Mouse (Mus musculus) liver, embryonic 14.5 days (tissue): ENCODE results near the gene Pafah1b3. TPM values are rescaled to one million over a fixed set of nuclear protein-coding genes. Genes with fewer than 3 reads are reported as not detected.

ENCODE experiments used
- ATAC-seq: fragments of 200-750 bp; cut with Nextera tagmentation; 2 replicates; pipeline ENCODE4 v1.8.0; 2017; ENCODE audit warnings: moderate number of reproducible peaks, mild to moderate bottlenecking, moderate library complexity; ENCODE audit not compliant: insufficient read depth
- DNase-seq, 3 experiments: peaks; one replicate each; pipeline ENCODE4 v3.0.0-alpha.2; 2012 to 2013; ENCODE audit warnings: low read depth in 3 of 3, low spot score in 3 of 3
- H3K27ac ChIP-seq: fragments of 300-500 bp; sonication (generic); 2 replicates; pipeline ENCODE4 v1.5.1; 2014; ENCODE audit warnings: moderate library complexity, mild to moderate bottlenecking, control low read depth, inconsistent platforms
- H3K27me3 ChIP-seq: fragments of 300-500 bp; sonication (generic); 2 replicates; pipeline ENCODE4 v1.6.1; 2014; ENCODE audit warnings: mild to moderate bottlenecking, low read length, moderate library complexity; ENCODE audit not compliant: control insufficient read depth, insufficient read depth
- H3K36me3 ChIP-seq: fragments of 300-500 bp; sonication (generic); replicated peaks from 2 replicates; pipeline ENCODE4 v1.6.1; 2014; ENCODE audit warnings: low read depth; ENCODE audit not compliant: control insufficient read depth, insufficient read depth
- H3K4me1 ChIP-seq, 2 experiments: fragments of 200-500 bp in 1 of 2; fragments of 300-500 bp in 1 of 2; sonication (generic) in 1 of 2; replicated peaks; 2 replicates each; pipeline ENCODE4 v1.6.1; 2012 to 2014; ENCODE audit warnings: antibody characterized with exemption in 1 of 2, inconsistent platforms in 1 of 2, low read length in 1 of 2; ENCODE audit not compliant: control insufficient read depth in 2 of 2, insufficient read depth in 2 of 2
- H3K4me2 ChIP-seq: fragments of 300-500 bp; sonication (generic); 2 replicates; pipeline ENCODE4 v1.6.1; 2014; ENCODE audit warnings: low read depth, mild to moderate bottlenecking, control low read depth, moderate library complexity
- H3K4me3 ChIP-seq, 2 experiments: fragments of 200-500 bp in 1 of 2; fragments of 300-500 bp in 1 of 2; sonication (generic) in 1 of 2; 2 replicates each; pipeline ENCODE4 v1.5.1; 2012 to 2014; ENCODE audit warnings: low read depth in 2 of 2, low read length in 2 of 2, mild to moderate bottlenecking in 2 of 2, control low read depth in 1 of 2, inconsistent platforms in 1 of 2, moderate library complexity in 1 of 2; ENCODE audit not compliant: insufficient read depth in 1 of 2
- H3K9ac ChIP-seq: fragments of 300-500 bp; sonication (generic); replicated peaks from 2 replicates; pipeline ENCODE4 v1.6.1; 2014; ENCODE audit warnings: mild to moderate bottlenecking, control low read depth, moderate library complexity
- H3K9me3 ChIP-seq: fragments of 300-500 bp; sonication (generic); 2 replicates; pipeline ENCODE4 v1.6.1; 2016; ENCODE audit warnings: low read length, mixed read lengths; ENCODE audit not compliant: control insufficient read depth
- CTCF ChIP-seq: IDR thresholded peaks from 2 replicates; pipeline ENCODE4 v1.5.1; 2016; ENCODE audit warnings: antibody characterized with exemption, low read depth, control low read depth
- EP300 ChIP-seq: IDR thresholded peaks from 2 replicates; pipeline ENCODE4 v1.6.1; 2016; ENCODE audit warnings: antibody characterized with exemption, low read depth
- WGBS: fragments of 180-500 bp; shearing (Covaris S2); extraction: QIAGEN DNeasy Blood & Tissue Kit; methylation state at CpG from one replicate; pipeline ENCODE4 v1.1.7; 2014; ENCODE audit not compliant: insufficient replicate concordance; 5-methylcytosine and 5-hydroxymethylcytosine counted together
- polyA plus RNA-seq, 2 experiments: library from polyadenylated mRNA; depleted of rRNA in 1 of 2; stranded (reverse) in 1 of 2; unstranded in 1 of 2; fragments of >200 nt; fragmentation: Nextera tagmentation in 1 of 2; extraction: Ambion mirVana in 1 of 2; gene quantifications; 2 replicates each; pipeline versions ENCODE4 v1.2.1 to v1.2.3; 2012 to 2014

Pafah1b3 gene
- polyA plus RNA-seq, 2 experiments: 24.3 to 26.2 TPM

GRCm38 (mm10) chr7:25313325-25313724 lies 15.5 kb upstream of the Pafah1b3 start:
- Histone ChIP-seq H3K36me3 (no peaks in the 10 kb centered on the region), H3K4me1 (no peaks in the 10 kb centered on the region; a peak in 1 of 4 replicates), H3K27ac (no peak overlapping the region), H3K9ac (no peak overlapping the region), H3K9me3 (no peaks in the 10 kb centered on the region), H3K27me3 (peaks cover 59% of the 10 kb centered on the region), H3K4me2 (no peak overlapping the region), H3K4me3 (no peak overlapping the region)
- DNase-seq (no peak), ATAC-seq (no peak)
- 32% methylated on average over 7 of the region's 7 CpGs for WGBS
- TF ChIP-seq EP300: no peak
- TF ChIP-seq CTCF: no peak

- H3K9ac ChIP-seq: no peak overlapping the region
- no peaks in the 10 kb centered on the region for H3K4me1 ChIP-seq
- TF ChIP-seq CTCF (no peak), EP300 (no peak)
- H3K27me3 ChIP-seq: peaks cover 64% of the 10 kb centered on the region
- H3K4me3 ChIP-seq: no peak overlapping the region
- 70% methylated on average over 11 of the region's 11 CpGs for WGBS
- DNase-seq (no peak), ATAC-seq (no peak)
- no peak overlapping the region for H3K27ac ChIP-seq
- H3K4me2 ChIP-seq: no peak overlapping the region
- no peaks in the 10 kb centered on the region for H3K36me3 ChIP-seq
- no peaks in the 10 kb centered on the region for H3K9me3 ChIP-seq
Measured at GRCm38 (mm10) chr7:25311193-25311592, 13.4 kb upstream of the Pafah1b3 start.

DNA sequence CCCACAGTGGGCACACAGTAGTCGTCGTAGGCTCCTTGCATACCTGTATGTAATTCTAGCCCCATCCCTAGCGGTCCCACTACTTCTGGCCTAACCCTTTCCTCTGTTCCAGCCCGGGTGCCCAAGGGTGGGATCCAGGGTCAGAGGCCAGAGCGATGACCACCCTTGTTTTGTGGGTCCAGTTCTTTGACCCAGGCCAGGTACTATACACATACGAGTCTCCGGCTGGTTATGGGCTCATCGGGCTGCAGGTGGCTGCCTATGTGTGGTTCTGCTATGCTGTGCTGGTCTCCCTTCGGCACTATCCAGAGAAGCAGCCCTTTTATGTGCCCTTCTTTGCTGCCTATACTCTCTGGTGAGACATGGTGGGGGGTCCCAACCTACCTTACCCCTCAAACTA lies 11.6 kb upstream of the Pafah1b3 start:
- no peak for DNase-seq
- H3K27me3 ChIP-seq: peaks cover 59% of the 10 kb centered on the region
- 76% methylated on average over 9 of the region's 9 CpGs for WGBS

GRCm38 (mm10) chr7:25308702-25309318 lies 11.0 kb upstream of the Pafah1b3 start:
- Histone ChIP-seq H3K4me3 (no peak overlapping the region), H3K27ac (no peak overlapping the region), H3K9ac (no peak overlapping the region), H3K4me2 (no peak overlapping the region), H3K27me3 (peaks cover 56% of the 10 kb centered on the region), H3K36me3 (no peaks in the 10 kb centered on the region), H3K9me3 (no peaks in the 10 kb centered on the region), H3K4me1 (no peaks in the 10 kb centered on the region)
- WGBS: 50% methylated on average over 17 of the region's 17 CpGs
- no peak for ATAC-seq
- TF ChIP-seq EP300 (no peak), CTCF (no peak)
- no peak for DNase-seq

More for the DNA sequence above, 11.6 kb upstream of the Pafah1b3 start:
- Histone ChIP-seq H3K36me3 (no peaks in the 10 kb centered on the region), H3K4me1 (no peaks in the 10 kb centered on the region), H3K9me3 (no peaks in the 10 kb centered on the region), H3K4me3 (no peak overlapping the region), H3K9ac (no peak overlapping the region), H3K27ac (no peak overlapping the region), H3K4me2 (no peak overlapping the region)
- ATAC-seq: no peak
- TF ChIP-seq CTCF: no peak
- no peak for TF ChIP-seq EP300

GRCm38 (mm10) chr7:25306614-25306996 lies 8.8 kb upstream of the Pafah1b3 start:
- no peaks in the 10 kb centered on the region for H3K9me3 ChIP-seq
- 40% methylated on average over 2 of the region's 2 CpGs for WGBS
- DNase-seq (no peak), ATAC-seq (no peak)
- no peak overlapping the region for H3K27ac ChIP-seq
- no peaks in the 10 kb centered on the region for H3K4me1 ChIP-seq
- peaks cover 36% of the 10 kb centered on the region for H3K27me3 ChIP-seq
- TF ChIP-seq CTCF: no peak
- TF ChIP-seq EP300: no peak
- no peak overlapping the region for H3K9ac ChIP-seq
- no peak overlapping the region for H3K4me3 ChIP-seq
- H3K4me2 ChIP-seq: no peak overlapping the region
- H3K36me3 ChIP-seq: no peaks in the 10 kb centered on the region
